Mouse (Mus musculus) R1 (cell line): ENCODE measurements around the gene Atg10.
A peak's percentile ranks its signal among the peaks of the same experiment; 100 is the strongest.

Source experiments
- DNase-seq: peaks from one replicate; pipeline ENCODE4 v3.0.0-alpha.2; 2018; ENCODE audit warnings: low read depth, low spot score

Atg10 gene

DNA sequence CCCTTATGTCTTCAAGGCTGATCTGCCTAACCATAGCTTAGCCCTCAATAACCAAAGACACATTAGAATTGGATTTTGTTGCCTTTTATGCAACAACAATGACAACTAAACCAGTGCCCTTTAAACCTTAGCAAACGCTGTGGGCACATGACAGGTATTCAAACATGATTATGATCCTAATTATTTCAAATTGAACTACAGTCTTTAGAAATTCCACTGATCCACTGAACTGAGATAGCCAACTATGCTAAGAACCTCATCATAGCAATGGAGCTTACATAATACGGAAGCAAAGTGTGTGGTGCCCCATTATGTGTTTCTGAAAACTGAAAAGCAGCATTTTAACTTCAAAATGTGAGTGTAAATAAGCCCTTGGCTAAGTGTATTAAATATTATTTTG is 191.9 kb downstream of the Atg10 start:
- DNase-seq: no peak

DNA sequence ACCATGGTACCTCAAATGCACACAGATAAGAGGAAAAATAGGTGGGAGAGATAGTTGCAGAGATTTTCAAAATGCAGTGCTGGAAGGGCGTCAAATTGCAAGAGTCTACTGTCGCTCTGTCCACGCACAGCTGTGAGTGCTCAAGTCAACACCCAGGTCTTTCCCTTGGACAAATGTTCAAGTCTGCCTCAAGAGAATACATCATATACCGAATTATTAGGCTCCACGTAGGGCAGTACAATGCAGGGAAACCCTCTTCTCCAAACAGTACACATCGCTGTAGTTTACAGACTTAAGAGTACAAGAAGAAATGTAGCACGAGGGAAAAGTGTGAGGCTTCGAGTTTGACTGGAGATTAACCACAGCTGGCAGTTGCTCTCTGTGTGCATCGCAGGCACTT is 200.3 kb downstream of the Atg10 start:
- DNase-seq: no peak

DNA sequence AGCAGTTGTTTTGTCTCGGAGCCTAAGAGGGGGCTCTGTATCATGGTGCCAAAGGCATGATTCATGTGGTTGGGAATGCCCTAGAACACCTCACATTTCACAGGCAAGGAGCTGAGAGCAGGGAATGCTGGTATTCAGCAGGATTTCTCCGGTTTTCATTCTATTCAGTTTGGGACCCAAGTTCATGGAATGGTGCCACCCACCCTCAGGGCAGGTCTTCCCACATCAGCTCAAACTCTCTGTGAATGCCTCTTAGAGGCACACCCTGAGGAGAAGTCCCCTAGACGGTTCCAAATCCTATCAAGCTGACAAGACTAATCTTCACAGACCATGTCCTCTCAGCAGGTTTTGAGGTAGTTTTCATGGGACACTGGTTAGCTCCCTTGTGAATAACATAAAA is 211.9 kb downstream of the Atg10 start:
- DNase-seq: no peak

DNA sequence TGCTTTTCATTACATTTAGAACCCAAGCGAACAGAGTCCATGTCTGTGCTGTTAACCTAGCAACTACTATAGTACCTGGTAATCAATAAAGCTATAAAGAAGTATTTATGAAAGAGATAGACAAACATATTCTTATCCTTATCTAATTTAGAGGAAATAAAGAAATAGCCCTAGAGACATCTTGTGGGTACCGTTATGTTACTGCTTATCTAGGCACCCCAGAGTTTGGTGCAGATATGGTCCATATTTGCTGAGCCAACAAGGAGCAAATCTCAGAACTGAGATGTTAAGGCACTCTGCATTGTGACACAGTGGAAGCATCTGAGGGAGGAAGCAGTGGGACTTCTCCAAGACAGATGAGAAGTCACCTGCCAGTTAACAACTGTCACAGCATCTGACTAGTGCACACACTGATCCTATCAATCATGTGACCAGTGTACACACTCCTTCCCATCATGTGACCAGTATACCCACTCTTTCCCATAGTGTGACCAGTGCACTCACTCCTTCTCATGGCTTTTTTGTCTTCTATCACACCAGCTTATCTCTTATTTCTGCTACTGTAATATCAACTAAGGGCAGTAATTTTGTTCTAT is 228.6 kb downstream of the Atg10 start:
- DNase-seq: no peak

DNA sequence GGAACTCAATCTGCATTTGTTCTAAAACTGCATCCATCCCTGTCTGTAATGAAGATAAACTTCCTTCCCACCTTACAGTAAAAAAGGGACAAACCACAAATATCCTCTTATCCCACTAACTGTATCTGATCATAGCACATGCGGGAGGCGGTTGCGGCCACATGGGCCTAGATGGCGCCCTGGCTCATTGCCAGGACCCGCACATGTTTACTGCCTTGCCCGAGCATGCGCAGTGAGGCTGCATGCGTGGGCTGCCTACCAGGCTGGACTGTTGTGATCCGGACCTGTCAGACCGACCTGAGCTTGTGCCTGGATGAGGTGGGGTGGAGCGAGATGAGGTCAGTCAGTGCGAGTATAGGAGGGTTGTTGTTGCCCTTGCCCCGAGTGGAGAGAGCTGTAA is 230.2 kb downstream of the Atg10 start:
- DNase-seq: peak; percentile 39

DNA sequence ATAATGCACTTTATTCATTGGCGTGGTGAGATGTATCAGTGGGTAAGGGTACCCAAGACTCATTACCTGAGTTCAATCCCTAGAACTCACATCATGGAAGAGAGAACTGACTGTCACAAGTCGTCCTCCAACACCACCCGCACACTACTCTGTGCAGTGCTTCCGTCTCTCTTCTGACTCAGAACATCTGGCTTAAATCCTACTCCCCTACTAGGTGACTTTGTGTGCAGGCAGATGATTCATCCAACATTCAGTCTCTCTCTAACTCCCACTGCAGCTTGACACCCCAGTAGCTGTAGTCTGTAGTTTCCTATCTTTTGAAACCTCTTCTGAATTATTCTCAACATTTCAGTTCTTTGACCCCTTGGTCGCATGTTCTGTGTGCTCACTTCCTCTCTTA is 230.8 kb downstream of the Atg10 start:
- DNase-seq: peak; percentile 3

DNA sequence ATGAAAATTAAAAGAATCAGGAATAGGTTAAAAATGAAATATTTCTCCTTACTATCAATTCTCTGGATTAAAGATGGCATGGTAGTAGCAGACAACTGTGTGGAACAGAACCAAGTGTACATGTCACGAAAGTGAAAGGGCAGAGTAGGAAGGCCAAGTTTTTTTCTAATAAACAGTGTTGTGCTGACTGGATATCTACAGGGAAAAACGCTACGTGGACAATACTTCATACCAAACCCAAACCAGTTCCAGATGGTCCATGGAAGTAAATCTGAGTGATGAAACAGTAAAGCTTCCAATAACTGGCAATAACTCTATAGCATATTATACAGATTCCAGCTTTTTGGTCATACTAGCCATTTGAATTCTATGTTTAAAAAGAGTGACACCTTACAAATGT is 235.5 kb downstream of the Atg10 start:
- DNase-seq: no peak

DNA sequence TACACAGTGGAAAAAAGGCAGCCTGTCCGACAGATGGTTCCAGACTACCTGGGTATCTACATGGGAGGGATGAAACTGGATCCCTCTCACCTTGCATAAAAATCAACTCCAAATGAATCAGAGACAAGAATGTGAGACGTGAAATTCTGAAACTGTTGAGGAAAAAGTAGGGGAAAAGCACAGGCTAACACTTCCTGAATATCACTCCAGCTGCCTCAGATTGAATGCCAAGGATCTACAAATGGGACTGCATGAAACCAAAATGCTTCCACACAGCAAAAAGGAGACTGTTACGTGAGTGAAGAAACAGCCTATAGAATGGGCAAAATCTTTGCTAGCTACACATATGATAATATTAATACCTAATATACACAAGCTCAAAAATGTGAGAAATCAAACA is 238.4 kb downstream of the Atg10 start:
- DNase-seq: no peak

DNA sequence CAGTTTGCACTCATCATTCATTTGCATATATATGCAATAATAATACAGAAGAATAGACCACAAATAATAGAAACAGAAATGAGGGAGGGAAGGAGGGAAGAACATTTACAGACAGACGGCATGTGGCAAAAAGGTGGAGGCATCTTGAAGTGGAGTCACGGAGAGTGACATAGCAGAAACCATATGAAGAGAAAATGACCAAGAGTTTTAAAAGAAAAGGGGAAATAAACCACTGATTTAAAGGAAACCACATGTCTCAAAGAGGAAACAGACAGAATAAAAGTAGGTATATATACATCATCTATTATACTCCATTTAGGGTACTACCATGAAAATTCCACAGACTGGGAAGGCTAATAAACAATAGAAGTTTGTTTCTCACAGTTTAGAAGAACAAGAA is 239.7 kb downstream of the Atg10 start:
- no peak for DNase-seq

DNA sequence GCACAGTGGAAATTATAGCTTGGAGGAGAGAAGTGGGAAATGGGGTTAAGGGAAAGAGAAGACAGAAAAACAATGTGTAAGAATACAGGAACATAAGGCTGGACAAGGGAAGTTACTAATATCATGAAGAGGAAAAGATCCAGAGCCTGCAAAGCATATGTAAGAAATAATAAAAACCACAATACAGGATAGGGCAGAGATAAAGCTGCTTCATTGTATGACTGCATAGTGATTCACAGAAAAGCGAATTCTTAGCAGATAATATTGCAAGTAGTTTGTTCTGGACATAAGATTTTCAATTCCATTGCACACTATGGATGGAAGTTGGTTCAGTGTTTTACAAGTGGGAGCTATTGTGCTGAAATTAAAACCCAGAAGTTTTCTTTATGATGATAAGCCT is 242.0 kb downstream of the Atg10 start:
- no peak for DNase-seq

DNA sequence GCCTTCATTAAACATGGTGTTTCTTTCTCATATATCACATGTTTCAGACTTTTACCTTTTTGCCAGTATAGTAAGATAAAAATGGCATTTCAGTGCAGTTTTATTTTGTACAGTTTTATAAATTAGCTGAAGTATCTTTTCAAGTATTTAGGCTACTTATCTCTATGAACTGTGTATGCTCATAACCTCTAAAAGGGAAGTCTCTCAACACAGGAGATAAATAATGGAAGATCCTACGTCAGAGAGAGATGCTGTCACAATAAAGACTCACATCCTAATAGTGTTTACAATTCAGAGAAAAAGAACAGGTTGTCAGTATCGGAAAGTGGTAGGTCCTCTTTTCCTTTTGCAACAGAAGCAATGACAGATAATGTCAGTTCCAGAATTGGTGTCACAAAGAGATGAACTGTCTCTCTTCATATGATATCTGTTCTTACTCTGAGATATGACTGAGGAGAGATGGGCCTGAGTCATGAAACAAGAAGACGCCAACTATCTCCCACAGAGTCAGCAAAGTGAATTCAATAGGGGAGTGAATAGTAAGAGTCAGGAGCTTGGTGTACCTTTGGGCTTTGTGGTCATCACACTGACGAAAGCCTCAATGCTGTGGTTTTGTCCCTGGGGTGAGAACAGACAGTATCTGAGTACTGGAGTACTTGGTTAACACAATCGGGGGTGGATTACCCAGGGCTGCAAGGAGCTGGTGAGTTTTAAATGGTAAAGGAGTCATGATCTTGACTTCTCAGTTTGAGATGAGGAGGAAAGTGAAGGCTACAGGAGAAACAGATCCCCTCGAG is 242.7 kb downstream of the Atg10 start:
- no peak for DNase-seq

DNA sequence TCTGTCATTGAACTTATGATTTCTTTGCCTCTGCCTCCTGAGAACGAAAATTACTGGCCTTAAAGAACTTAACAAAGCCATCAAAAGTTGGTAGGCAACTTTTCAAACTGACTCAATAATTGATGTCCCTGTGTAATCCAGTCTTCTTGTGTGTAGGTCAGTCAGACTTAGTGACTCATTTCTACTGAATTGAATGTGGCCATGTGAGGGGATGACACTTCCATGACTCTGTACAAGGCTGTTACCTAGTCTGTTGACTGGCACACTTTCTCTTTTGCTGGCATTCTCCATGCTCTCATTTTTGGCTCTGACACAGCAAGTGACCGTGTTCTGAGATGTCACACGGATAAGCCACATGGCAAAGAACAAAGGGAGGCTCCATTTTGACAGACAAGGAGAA is 246.7 kb downstream of the Atg10 start:
- DNase-seq: no peak

DNA sequence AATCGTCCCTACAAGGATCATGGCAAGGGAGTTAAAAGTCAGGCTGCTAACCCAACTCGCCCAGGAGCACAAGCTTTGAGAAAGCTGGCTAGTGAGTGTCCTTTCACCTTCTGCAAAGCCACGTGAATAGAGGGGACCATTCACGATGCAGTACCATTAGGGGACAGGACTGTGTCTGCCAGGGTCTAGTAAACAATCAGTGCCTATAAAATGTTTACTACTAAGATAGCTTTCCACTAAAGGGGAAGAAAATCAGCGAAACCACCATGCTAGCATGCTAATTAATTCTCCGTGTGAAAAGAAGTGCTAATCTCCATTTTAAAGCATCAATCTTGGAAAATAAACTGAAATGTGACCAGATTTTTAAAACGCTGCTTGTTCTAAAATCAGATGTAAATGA is 250.4 kb downstream of the Atg10 start:
- DNase-seq: no peak

DNA sequence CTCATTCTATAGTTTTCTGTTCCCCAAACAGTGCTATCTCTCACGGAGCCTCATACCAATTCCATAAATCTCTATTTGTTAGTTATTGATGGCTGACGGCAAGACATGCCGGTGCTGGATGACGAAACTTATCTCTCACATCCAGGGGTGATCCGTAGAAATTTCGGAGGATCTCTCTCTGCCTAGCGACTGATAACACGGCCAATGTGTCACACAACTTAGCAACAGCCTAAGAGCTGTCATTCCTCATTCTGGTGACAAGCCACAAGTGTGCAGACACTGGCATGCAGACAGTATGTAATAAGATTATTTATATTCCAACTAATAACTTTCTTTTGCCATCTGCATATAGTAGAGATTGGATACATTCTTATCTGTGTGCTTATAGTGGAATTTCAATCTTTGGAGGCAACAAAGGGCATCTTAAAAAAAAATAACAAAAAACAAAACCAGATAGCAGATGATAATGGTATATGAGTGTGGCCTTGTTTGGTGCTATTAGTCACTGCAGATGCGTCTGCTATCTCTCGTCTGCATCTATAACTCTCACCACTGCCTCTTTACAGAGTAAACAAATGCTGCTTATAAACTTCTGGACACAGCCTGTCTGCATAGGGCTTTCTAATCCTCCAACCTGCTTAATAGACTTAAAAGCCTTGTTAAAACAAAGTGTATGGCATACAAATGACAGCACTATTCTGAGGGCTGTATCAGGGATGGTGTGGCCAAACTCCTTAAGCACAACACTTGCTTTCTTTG is 253.3 kb downstream of the Atg10 start:
- DNase-seq: no peak

DNA sequence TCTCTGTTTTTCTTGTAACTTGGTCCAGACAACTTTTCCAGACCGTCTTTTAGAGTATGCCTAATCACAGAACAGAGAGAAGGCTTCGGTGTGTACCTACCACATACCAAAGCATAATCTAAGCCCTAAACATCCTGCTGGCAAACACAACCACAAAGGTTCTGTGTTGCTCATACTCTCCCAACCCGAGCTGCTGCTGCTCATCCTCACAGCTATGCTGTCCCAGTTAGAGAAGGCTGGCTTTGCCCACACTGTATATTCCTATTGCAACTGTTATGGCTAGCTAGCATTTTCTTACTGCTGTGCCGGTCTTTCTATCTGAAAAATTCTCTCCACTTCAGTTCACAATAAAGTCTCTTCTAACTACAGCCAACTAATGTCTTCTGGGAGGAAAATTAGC is 254.8 kb downstream of the Atg10 start:
- DNase-seq: no peak

DNA sequence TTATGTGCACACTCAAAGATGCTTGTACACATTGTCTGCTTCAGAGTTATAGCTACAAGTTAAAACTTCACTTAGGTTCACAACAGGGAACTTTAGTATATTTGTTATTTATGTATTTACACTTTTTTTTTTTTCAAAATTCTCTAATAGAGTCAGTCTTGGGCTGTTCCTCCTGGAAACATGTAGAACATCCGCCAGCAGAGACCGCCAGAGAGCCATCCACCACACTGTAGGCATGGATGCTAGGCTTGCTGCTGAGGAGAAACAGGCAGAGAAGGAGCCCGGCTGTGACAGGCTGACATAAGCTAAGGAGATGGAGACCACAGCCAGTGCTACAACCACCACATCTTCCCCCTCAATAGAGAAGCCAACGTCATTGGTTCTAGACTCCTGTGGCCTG is 256.3 kb downstream of the Atg10 start:
- DNase-seq: peak; percentile 54

DNA sequence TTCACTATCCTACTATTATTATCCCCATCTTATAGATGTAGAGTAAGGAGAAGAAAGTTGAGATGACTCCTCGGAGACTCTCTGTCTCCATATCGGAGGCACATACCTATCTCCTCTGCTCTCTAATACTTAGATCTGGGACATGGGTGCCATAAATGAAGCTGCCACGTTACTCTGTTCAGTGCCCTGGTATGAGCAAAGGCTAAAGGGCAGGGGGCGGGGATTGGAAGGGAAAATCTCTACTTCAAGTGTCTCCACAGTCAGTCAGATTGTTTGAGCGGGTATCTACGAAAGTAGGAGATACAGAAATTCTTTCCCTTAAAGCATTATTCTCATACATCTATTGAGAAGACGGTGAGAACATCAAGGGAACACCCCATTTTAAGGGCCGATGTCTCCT is 257.8 kb downstream of the Atg10 start:
- DNase-seq: no peak

DNA sequence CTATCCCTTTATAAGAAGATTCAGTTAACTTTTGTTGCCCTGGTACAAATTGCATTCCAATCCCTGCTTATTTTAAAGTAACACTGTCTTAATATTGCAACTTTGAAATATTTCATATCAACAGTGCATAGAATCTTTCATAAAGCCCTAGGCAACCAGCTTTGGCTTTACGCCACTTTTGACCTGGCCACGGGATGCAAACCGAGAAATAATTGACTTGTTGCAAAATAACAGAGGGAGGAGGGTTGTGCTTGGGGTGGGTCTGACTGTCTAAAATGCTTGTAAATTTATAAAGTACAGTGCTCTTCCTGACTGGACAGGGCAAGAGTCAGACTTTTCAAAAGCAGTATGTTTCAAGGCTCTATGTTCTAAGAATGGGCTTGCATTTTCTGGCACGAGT is 259.3 kb downstream of the Atg10 start:
- DNase-seq: no peak

DNA sequence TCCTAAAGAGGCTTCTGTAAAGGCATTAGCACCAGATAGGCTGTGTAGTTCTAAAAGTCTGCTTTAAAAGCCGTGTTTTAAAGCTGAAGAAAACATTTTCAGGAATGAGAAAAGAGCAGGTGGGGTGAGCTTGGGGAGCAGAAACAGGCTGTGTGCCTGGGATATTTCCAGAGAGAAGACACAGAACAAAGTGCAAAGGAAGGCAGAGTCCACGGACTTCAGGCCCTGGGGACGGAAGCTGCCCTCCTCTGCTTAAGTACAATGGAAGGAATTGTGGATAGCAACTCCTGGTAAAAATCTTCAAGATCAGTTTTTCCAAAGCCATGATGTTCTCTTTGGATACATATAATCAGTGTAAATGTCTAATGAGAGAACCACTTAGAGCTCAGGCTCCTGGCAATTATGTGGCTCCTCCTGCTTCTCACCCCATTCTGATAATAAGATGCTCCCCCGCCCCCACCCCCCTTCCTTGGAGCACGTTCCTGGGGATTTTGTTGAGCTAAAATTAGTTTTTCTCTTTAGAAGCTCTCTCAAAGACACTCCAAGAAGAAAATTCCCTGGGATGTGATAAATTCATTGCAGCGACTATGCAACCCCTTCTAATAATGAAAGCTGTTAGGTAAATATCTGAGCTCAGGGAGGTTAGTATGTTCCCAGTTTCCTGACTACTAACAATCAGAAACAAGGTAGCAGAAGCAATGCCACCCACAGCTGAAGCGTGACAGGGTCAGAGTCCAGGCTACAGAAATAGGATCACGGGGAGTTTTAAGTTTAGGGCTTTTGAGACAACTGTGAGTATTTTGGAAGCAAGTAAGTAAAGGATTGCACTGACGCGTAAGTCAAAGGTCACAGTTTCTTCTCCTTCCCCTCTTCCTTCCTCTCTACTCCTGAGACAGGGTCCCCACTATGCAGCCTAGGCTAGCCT is 260.7 kb downstream of the Atg10 start:
- no peak for DNase-seq

DNA sequence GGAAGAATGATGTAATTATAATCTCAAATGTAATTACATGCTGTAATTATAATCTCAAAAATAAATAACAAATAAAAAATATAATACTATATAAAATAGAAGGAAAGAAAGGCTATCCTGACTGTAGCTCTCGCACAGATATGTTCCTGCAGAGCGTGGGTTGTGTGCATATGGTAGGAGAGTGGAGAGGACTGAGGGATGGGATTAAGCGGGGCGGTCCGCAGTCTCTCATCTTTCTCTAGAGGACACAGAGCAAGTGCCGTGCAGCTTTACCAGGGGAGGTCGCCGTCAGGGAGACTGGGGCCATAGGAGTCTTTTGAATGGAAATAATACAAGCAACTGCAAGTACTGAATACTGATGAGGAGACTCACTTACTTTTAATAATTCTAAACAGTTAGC is 263.2 kb downstream of the Atg10 start:
- no peak for DNase-seq

DNA sequence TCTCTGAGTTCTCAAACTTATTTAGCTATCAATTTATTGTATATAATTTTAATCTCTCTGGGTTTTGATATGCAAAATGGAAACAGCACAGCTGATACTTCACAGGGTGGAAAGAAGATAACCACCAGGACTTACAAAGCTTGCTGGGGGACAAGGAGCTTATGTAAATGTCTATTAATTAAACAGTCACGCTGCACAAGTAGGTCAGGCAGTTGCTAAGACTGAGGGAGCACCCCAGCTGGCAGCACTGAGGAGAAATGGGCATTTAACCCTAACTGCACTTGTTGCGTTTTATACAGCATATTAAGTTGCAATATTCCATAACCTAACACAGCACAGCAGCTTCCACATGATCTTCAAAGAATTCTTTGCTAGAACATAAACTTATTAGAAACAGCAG is 264.9 kb downstream of the Atg10 start:
- DNase-seq: no peak

DNA sequence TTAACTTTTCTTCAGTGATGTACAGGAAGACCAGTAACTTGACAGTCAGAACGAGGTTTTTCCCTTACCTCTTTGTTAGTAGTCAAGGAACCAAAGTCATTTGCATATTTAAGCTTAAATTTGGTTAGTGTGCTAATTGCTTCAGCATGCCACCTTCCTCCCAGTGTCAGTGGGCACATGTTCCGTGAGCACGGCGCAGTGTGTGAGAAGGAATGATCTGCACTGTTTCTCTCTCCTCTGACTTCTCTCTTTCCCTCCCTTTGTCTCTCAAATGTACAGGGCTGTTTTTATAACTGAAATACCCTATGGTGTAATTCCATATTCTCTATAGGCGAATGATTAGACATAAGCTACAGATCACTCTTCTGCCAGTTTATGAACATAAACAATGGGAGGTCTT is 284.2 kb downstream of the Atg10 start:
- DNase-seq: no peak
